Mouse (Mus musculus): Measurements from ENCODE around the gene Abca1.

DNA sequence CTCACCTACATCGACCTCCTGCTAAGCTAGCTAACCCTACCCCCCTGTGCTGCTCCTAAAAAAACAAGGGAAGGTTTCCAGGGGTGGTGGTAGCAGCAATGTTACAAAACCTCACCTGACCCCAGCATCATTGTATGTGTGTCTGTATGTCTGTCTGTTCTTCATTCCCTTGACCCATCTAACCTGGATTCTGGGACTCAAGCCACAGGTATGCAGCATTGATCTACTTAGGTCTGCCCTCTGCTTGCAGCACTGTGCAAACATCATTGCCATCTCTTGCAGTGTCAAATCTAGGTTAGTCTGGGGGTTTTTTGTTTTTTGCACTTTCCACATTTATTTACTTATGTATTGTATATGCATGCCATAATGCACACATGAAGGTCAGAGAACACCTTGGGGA, 141.3 kb downstream of the Abca1 start:
- TF ChIP-seq EP300 (IDR thresholded peaks at IDR 0.05; ENCODE audit: low read depth) (peak; percentile 41; the same call in 1 of the 2 replicates), CTCF (IDR thresholded peaks at IDR 0.05; ENCODE audit: low read depth) (peak; percentile 15; the same call in 1 of the 2 replicates)
